Mouse (Mus musculus) stomach, embryonic 14.5 days (tissue): ENCODE measurements around the gene Alkbh6. TPM values are rescaled to one million over a fixed set of nuclear protein-coding genes. Genes with fewer than 3 reads are reported as not detected.
A peak's percentile ranks its signal among the peaks of the same experiment; 100 is the strongest.

Experiments
- ATAC-seq: fragments of 200-750 bp; cut with Nextera tagmentation; 2 replicates; pipeline ENCODE4 v1.8.0; 2017; ENCODE audit warnings: low read depth, moderate TSS enrichment; ENCODE audit not compliant: insufficient number of reproducible peaks, insufficient read depth, low FRiP score
- H3K27ac ChIP-seq: fragments of 300-500 bp; sonication (generic); 2 replicates; pipeline ENCODE4 v1.5.1; 2014; ENCODE audit warnings: mild to moderate bottlenecking, low read length, moderate library complexity, mixed read lengths
- H3K27me3 ChIP-seq: fragments of 300-500 bp; sonication (generic); 2 replicates; pipeline ENCODE4 v1.6.1; 2014; ENCODE audit warnings: low read length, control low read depth, mixed read lengths; ENCODE audit not compliant: control insufficient read depth, insufficient read depth
- H3K36me3 ChIP-seq: fragments of 300-500 bp; sonication (generic); 2 replicates; pipeline ENCODE4 v1.6.1; 2014; ENCODE audit warnings: mild to moderate bottlenecking, control low read depth, low read length, moderate library complexity, mixed read lengths; ENCODE audit not compliant: control insufficient read depth, insufficient read depth
- H3K4me1 ChIP-seq: fragments of 300-500 bp; sonication (generic); 2 replicates; pipeline ENCODE4 v1.6.1; 2014; ENCODE audit warnings: low read length, control low read depth, mixed read lengths; ENCODE audit not compliant: control insufficient read depth, insufficient read depth
- H3K4me2 ChIP-seq: fragments of 300-500 bp; sonication (generic); replicated peaks from 2 replicates; pipeline ENCODE4 v1.6.1; 2014; ENCODE audit warnings: low read depth, low read length, control low read depth
- H3K4me3 ChIP-seq: fragments of 300-500 bp; sonication (generic); 2 replicates; pipeline ENCODE4 v1.5.1; 2014; ENCODE audit warnings: low read depth, low read length, control low read depth
- H3K9ac ChIP-seq: fragments of 300-500 bp; sonication (generic); replicated peaks from 2 replicates; pipeline ENCODE4 v1.6.1; 2014; ENCODE audit warnings: low read depth, mild to moderate bottlenecking, control low read depth, low read length, moderate library complexity, mixed read lengths
- H3K9me3 ChIP-seq: fragments of 300-500 bp; sonication (generic); 2 replicates; pipeline ENCODE4 v1.6.1; 2016; ENCODE audit warnings: low read depth, low read length, control low read depth; ENCODE audit not compliant: control insufficient read depth
- WGBS: fragments of 180-500 bp; shearing (Covaris S2); extraction: QIAGEN DNeasy Blood & Tissue Kit; methylation state at CpG from one replicate; pipeline ENCODE4 v1.1.7; 2014; 5-methylcytosine and 5-hydroxymethylcytosine counted together
- polyA plus RNA-seq: library from polyadenylated mRNA; unstranded; fragments of >200 nt; fragmentation: Nextera tagmentation; extraction: Ambion mirVana; gene quantifications from 2 replicates; pipeline ENCODE4 v1.2.1, GENCODE M21; 2014

Gene Alkbh6
- polyA plus RNA-seq, 1 experiment from 2014 or later, result 70.1 TPM

DNA sequence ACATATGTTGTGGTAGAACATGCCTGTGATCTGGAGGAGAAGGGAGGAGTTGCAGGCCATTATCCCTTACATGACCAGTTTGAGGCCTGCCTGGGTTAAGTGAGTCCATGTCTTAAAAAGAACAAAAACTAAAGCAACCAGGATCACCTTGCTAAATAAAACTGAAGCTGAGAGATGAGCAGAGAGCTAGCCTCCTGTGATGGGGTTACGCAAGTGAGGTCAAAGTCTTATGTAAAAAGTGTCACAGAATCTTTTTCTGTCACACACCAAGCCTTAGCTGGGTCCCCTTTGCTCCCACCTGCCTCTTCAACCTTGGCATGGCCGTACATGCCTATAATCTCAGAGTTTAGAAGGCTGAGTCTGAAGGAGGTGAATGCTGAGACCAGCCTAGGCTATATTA lies 12.4 kb downstream of the Alkbh6 start:
- H3K36me3 ChIP-seq, result no peaks in the 10 kb centered on the region; the same call in 1 of the 2 replicates
- no peak overlapping the region for H3K27ac ChIP-seq
- H3K4me3 ChIP-seq, result peak overlapping the region; percentile 79; the same call in 1 of the 2 replicates
- WGBS, result 75% methylated on average over 2 of the region's 2 CpGs
- no peak overlapping the region for H3K9ac ChIP-seq
- no peak for ATAC-seq
- H3K4me1 ChIP-seq, result peaks cover 10% of the 10 kb centered on the region; the same call in 1 of the 2 replicates
- H3K9me3 ChIP-seq, result no peaks in the 10 kb centered on the region
- H3K4me2 ChIP-seq, result peak overlapping the region; percentile 66
- no peaks in the 10 kb centered on the region for H3K27me3 ChIP-seq

GRCm38 (mm10) chr7:30321539-30322284 lies 13.2 kb downstream of the Alkbh6 start, which contains the start of gene E130208F15Rik:
Gene E130208F15Rik (plus strand): TSS chr7:30321740.
- H3K27me3 ChIP-seq, result no peaks in the 10 kb centered on the region
- H3K4me1 ChIP-seq, result peaks cover 10% of the 10 kb centered on the region; the same call in 1 of the 2 replicates
- WGBS, result under 1% methylated on average over 63 of the region's 63 CpGs
- H3K9me3 ChIP-seq, result no peaks in the 10 kb centered on the region
- peak within 1 kb of the TSS; percentile 79 for H3K4me3 ChIP-seq
- no peaks in the 10 kb centered on the region; the same call in 1 of the 2 replicates for H3K36me3 ChIP-seq
- peak within 1 kb of the TSS; percentile 66 for H3K4me2 ChIP-seq
- peak; percentile 61 for ATAC-seq
- peak within 1 kb of the TSS; percentile 80 for H3K9ac ChIP-seq
- H3K27ac ChIP-seq, result peak within 1 kb of the TSS; percentile 89

GRCm38 (mm10) chr7:30322285-30322667 lies 13.8 kb downstream of the Alkbh6 start:
- Histone ChIP-seq H3K9me3 (no peaks in the 10 kb centered on the region), H3K4me2 (peak overlapping the region; percentile 66), H3K4me3 (peak overlapping the region; percentile 79), H3K9ac (peak overlapping the region; percentile 80), H3K36me3 (no peaks in the 10 kb centered on the region; the same call in 1 of the 2 replicates), H3K27ac (peak overlapping the region; percentile 89), H3K4me1 (peaks cover 10% of the 10 kb centered on the region; the same call in 1 of the 2 replicates), H3K27me3 (no peaks in the 10 kb centered on the region)
- whole genome bisulfite sequencing, result under 1% methylated on average over 20 of the region's 20 CpGs
- peak; percentile 99 for ATAC-seq

- H3K36me3 ChIP-seq, result no peaks in the 10 kb centered on the region; the same call in 1 of the 2 replicates
- no peak for ATAC-seq
- H3K4me1 ChIP-seq, result peaks cover 10% of the 10 kb centered on the region; the same call in 1 of the 2 replicates
- H3K9ac ChIP-seq, result peak overlapping the region; percentile 45
- H3K27ac ChIP-seq, result peak overlapping the region; percentile 89
- H3K4me3 ChIP-seq, result peak overlapping the region; percentile 79
- peak overlapping the region; percentile 66 for H3K4me2 ChIP-seq
- no peaks in the 10 kb centered on the region for H3K27me3 ChIP-seq
- 34% methylated on average over 6 of the region's 6 CpGs for WGBS
- no peaks in the 10 kb centered on the region for H3K9me3 ChIP-seq
Measured at GRCm38 (mm10) chr7:30322865-30323264, 14.3 kb downstream of the Alkbh6 start.

- peak within 1 kb of the TSS; percentile 79 for H3K4me3 ChIP-seq
- H3K4me2 ChIP-seq, result peak within 1 kb of the TSS; percentile 66
- H3K27ac ChIP-seq, result peak within 1 kb of the TSS; percentile 89
- no peaks in the 10 kb centered on the region for H3K9me3 ChIP-seq
- WGBS, result 75% methylated on average over 3 of the region's 3 CpGs
- ATAC-seq, result no peak
- H3K4me1 ChIP-seq, result peaks cover 10% of the 10 kb centered on the region; the same call in 1 of the 2 replicates
- peak within 1 kb of the TSS; percentile 45 for H3K9ac ChIP-seq
- no peaks in the 10 kb centered on the region; the same call in 1 of the 2 replicates for H3K36me3 ChIP-seq
- H3K27me3 ChIP-seq, result no peaks in the 10 kb centered on the region
Measured at GRCm38 (mm10) chr7:30323795-30324194, 15.3 kb downstream of the Alkbh6 start, which contains the start of gene Sdhaf1. Gene Sdhaf1 (minus strand): TSS chr7:30323895.

DNA sequence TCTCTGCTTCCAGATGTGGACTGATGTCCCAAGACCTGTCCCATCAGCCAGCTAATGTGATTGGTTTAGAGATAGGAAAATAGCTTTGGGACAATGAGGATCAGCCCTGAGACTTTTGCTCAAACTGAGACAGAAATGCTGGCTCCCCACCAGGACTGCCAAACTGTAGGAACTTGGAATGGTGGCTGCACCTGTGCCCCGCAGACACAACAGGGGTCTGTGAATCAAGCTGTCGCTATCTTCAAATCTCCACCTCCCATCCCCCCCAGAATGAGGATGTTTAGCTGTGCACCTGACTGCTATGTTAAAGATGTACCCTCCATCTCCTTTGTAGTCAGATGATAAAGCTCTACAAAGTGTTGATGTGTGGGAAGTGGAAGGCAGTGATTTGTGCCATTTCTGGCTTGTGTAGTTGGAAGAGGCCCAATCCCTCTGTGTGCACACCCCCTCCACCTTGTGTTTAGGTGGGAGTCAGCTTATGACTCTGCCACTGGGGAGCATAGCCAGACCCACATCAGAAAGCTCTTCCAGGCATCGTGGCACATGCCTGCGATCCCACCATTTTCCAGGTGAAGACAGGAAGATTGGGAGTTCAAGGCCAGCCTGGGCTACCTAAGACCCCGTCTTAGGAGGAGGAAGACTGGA lies 15.9 kb downstream of the Alkbh6 start:
- H3K4me2 ChIP-seq, result no peak overlapping the region
- peaks cover 10% of the 10 kb centered on the region; the same call in 1 of the 2 replicates for H3K4me1 ChIP-seq
- no peak overlapping the region for H3K27ac ChIP-seq
- H3K9me3 ChIP-seq, result no peaks in the 10 kb centered on the region
- H3K36me3 ChIP-seq, result no peaks in the 10 kb centered on the region; the same call in 1 of the 2 replicates
- ATAC-seq, result no peak
- WGBS, result 77% methylated on average over 5 of the region's 5 CpGs
- no peak overlapping the region for H3K4me3 ChIP-seq
- no peaks in the 10 kb centered on the region for H3K27me3 ChIP-seq
- no peak overlapping the region for H3K9ac ChIP-seq

GRCm38 (mm10) chr7:30325364-30325763 lies 16.8 kb downstream of the Alkbh6 start:
- Histone ChIP-seq H3K4me1 (peaks cover 10% of the 10 kb centered on the region; the same call in 1 of the 2 replicates), H3K9ac (no peak overlapping the region), H3K27me3 (no peaks in the 10 kb centered on the region), H3K9me3 (no peaks in the 10 kb centered on the region), H3K4me2 (no peak overlapping the region), H3K36me3 (no peaks in the 10 kb centered on the region), H3K27ac (no peak overlapping the region), H3K4me3 (no peak overlapping the region)
- ATAC-seq, result no peak
- 44% methylated on average over 2 of the region's 2 CpGs for WGBS

DNA sequence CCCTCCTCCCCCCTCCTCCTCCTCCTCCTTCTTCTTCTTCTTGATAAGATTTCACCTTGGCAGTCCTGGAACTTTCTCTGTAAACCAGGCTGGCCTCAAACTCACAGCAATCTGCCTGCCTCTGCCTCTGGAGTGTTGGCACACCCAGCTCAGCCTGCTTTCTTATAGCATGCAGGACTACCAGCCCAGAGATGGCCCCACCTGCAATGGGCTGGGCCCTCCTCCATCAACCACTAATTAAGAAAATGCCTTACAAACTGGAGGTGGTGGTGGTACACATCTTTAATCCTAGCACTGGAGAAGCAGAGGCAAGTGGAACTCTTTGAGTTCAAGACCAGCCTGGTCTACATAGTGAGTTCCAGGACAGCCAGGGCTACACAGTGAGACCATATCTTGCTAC lies 17.9 kb downstream of the Alkbh6 start:
- H3K4me2 ChIP-seq, result no peak overlapping the region
- no peak overlapping the region for H3K4me3 ChIP-seq
- H3K9me3 ChIP-seq, result no peaks in the 10 kb centered on the region
- H3K27ac ChIP-seq, result no peak overlapping the region
- peaks cover 5% of the 10 kb centered on the region; the same call in 1 of the 2 replicates for H3K4me1 ChIP-seq
- H3K36me3 ChIP-seq, result no peaks in the 10 kb centered on the region
- no peak for ATAC-seq
- no peak overlapping the region for H3K9ac ChIP-seq
- H3K27me3 ChIP-seq, result no peaks in the 10 kb centered on the region
